Mouse (Mus musculus): Measurements from ENCODE around the gene Mis18a. TPM values are rescaled to one million over a fixed set of nuclear protein-coding genes. Genes with fewer than 3 reads are reported as not detected.

The Mis18a gene
- total RNA-seq, 2 experiments from 2014 or later: 8.5 to 10.3 TPM

Other genes with a start within 250 kb of the Mis18a start
- gene Mrap, start 10.8 kb upstream of the Mis18a start, total RNA-seq (2021): under 1 TPM in 1 of 2 experiments, not detected in 1; 0.66 TPM
- 10 to 100 TPM; 14.7 to 14.9 TPM for gene Urb1, start 83.0 kb upstream of the Mis18a start, total RNA-seq (2021)
- 1 to 10 TPM; 2.8 to 3.0 TPM for gene Eva1c, start 99.3 kb upstream of the Mis18a start, total RNA-seq (2021)
- 10 to 100 TPM; 47.2 to 59.6 TPM for gene Cfap298, start 207.7 kb upstream of the Mis18a start, total RNA-seq (2021)

Measured in layer of hippocampus, adult 18-20 months (tissue).